Mouse (Mus musculus) ES-E14 (cell line): Measurements from ENCODE around the gene Lsm2.

Experiments
- CHD2 ChIP-seq: IDR thresholded peaks from 2 replicates; pipeline ENCODE4 v1.6.1; 2014; ENCODE audit warnings: mild to moderate bottlenecking, low read depth, low read length, inconsistent platforms
- ZC3H11A ChIP-seq: IDR thresholded peaks from 2 replicates; pipeline ENCODE4 v1.6.1; 2012; ENCODE audit warnings: low read depth, mild to moderate bottlenecking, inconsistent platforms, low read length, borderline replicate concordance
- ZNF384 ChIP-seq: IDR thresholded peaks from 2 replicates; pipeline ENCODE4 v1.6.1; 2012; ENCODE audit warnings: low read depth, low read length, inconsistent platforms

GRCm38 (mm10) chr17:35028315-35028714 lies 46.7 kb downstream of the Lsm2 start:
- TF ChIP-seq CHD2 (no peak), ZNF384 (no peak), ZC3H11A (no peak)
